Mouse (Mus musculus) spleen, adult 2 months (tissue): ENCODE data around the gene Senp3. TPM values are rescaled to one million over a fixed set of nuclear protein-coding genes. Genes with fewer than 3 reads are reported as not detected.

Experiments used
- DNase-seq, 2 experiments: peaks; one replicate each; pipeline versions ENCODE4 v3.0.0 to v3.0.0-alpha.2; 2012 to 2021; ENCODE audit warnings: low spot score in 2 of 2, low read depth in 1 of 2
- H3K27ac ChIP-seq: fragments of 200-500 bp; 2 replicates; pipeline ENCODE4 v1.5.1; 2012; ENCODE audit warnings: low read length, inconsistent platforms; ENCODE audit not compliant: insufficient read depth
- H3K27me3 ChIP-seq: fragments of 200-500 bp; 2 replicates; pipeline ENCODE4 v1.6.1; 2012; ENCODE audit warnings: mild to moderate bottlenecking, moderate library complexity, low read length, inconsistent platforms; ENCODE audit not compliant: control insufficient read depth, insufficient read depth
- H3K36me3 ChIP-seq: fragments of 200-500 bp; 2 replicates; pipeline ENCODE4 v1.6.1; 2012; ENCODE audit warnings: mild to moderate bottlenecking, low read length, inconsistent platforms; ENCODE audit not compliant: control insufficient read depth, insufficient read depth
- H3K4me1 ChIP-seq: fragments of 200-500 bp; 2 replicates; pipeline ENCODE4 v1.6.1; 2011; ENCODE audit warnings: inconsistent platforms; ENCODE audit not compliant: control insufficient read depth, insufficient read depth, insufficient read length
- H3K4me3 ChIP-seq: fragments of 200-500 bp; 2 replicates; pipeline ENCODE4 v1.5.1; 2011; ENCODE audit warnings: mild to moderate bottlenecking, inconsistent platforms; ENCODE audit not compliant: insufficient read depth, insufficient read length; ENCODE audit errors: extremely low read depth
- CTCF ChIP-seq: fragments of 200-500 bp; IDR thresholded peaks from 2 replicates; pipeline ENCODE4 v1.5.1; 2011; ENCODE audit warnings: mild to moderate bottlenecking, inconsistent platforms; ENCODE audit not compliant: insufficient read depth, insufficient read length, insufficient replicate concordance; ENCODE audit errors: extremely low read depth
- POLR2A ChIP-seq: fragments of 200-500 bp; IDR thresholded peaks from 2 replicates; pipeline ENCODE4 v1.6.1; 2011; ENCODE audit warnings: low read depth, low read length, inconsistent platforms
- WGBS: fragments of 180-500 bp; shearing (Covaris S2); methylation state at CpG from one replicate; pipeline ENCODE4 v1.1.7; 2018; 5-methylcytosine and 5-hydroxymethylcytosine counted together
- polyA plus RNA-seq: library from polyadenylated mRNA; depleted of rRNA; stranded (reverse); fragments of >200 nt; gene quantifications from 2 replicates; pipeline ENCODE4 v1.2.3, GENCODE M21; 2012

Senp3 gene
- polyA plus RNA-seq, 1 experiment = 32.6 TPM

DNA sequence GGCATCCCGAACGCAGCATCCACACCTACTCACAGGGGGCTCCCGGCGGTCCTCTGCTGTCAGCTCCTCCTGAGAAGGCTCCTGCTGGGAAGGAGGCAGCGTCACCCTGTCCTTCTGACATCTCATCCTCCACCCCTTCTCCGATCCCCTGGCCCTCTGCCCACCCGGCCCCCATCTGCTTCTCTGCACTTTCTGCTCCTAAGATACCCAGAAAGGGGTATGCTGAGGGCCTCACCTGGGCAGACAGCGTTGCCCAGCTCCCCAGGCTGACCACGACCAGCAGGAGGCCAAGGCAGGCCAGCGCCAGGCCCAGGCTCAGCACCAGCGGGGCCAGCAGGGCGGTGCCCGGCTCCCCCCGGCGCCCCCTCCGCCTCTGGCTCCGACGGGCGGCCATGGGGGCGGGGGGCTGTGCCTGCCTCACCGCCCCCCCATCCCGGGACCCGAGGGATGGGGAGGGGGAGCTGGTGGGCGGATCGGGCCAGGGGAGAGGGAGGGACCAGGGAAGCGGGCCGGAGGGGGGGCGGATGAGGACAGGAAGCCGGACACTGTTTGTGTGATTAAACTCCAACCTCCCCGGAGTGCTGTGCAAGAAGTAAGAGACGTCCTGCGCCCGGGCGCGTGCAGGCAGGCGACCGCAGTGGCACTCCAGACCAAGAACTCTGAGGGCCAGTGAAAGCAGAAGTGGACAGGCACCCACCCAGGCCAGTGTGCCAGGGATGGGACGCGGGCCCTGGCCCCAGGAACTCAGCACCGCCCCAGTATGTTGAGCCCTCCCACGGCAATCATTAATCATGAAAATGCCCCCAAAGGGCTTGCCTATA lies 13.7 kb upstream of the Senp3 start, which contains the start of the genes Tnfsf12 and Tnfsfm13:
Gene Tnfsf12 (minus strand): TSS at position 489 of the 821 bp plus-strand sequence.
Gene Tnfsfm13 (minus strand): TSS at position 738 of the 821 bp plus-strand sequence.
- Histone ChIP-seq H3K36me3 (no peaks in the 10 kb centered on the region), H3K4me3 (peak within 1 kb of the TSS; percentile 46), H3K4me1 (peaks cover 3% of the 10 kb centered on the region), H3K27me3 (peaks cover 7% of the 10 kb centered on the region), H3K27ac (peak within 1 kb of the TSS; percentile 85)
- 15% methylated on average over 40 of the region's 41 CpGs for WGBS
- DNase-seq = no peak
- TF ChIP-seq CTCF = no peak
- no peak for TF ChIP-seq POLR2A

DNA sequence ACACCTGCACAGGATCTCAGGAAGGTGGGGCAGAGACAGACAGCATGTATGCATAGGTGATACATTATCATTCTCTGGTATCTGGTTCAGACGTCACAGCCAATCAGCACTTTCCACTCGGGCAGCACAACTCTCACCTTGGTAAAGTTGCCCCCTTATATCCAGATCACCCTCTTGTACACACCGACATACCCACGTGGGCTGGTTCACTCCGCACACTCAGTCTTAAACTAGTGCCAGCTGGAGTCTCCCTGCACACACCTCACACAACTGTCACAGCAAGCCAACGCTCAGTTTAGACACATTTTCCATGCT lies 13.1 kb upstream of the Senp3 start:
- H3K27me3 ChIP-seq = peaks cover 7% of the 10 kb centered on the region
- H3K27ac ChIP-seq = peak overlapping the region; percentile 85
- DNase-seq = no peak
- 79% methylated on average over 6 of the region's 6 CpGs for WGBS
- peak overlapping the region; percentile 46 for H3K4me3 ChIP-seq
- H3K4me1 ChIP-seq = peaks cover 3% of the 10 kb centered on the region
- TF ChIP-seq CTCF (no peak), POLR2A (no peak)
- no peaks in the 10 kb centered on the region for H3K36me3 ChIP-seq

DNA sequence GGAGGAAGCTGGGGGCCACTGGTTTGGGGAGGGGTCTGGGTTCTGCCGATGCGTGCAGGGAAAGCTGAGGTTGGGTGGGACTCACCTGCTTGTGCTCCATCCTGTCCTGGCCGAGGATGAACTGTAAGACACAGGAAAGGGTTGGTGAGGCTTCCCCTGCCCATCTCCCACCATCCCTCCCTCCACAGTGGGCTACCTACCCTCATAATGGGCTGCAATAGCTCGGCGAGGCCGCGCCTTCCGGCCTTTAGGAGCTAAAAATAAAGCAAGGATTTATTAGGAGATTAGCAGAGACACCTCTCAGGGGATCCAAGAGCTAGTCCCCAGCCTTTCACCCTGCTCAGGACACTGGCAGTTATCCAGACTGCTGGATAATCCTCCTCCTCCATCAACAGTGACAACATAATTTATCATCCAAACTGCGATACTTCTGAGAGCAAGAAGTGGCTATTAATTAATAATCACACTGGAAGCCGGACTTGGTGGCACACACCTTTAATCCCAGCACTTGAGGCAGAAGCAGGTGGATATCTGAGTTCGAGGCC lies 11.6 kb upstream of the Senp3 start:
- H3K4me1 ChIP-seq = peaks cover 3% of the 10 kb centered on the region
- TF ChIP-seq POLR2A (no peak), CTCF (no peak)
- no peak overlapping the region for H3K4me3 ChIP-seq
- no peak for DNase-seq
- H3K27me3 ChIP-seq = peaks cover 7% of the 10 kb centered on the region
- no peaks in the 10 kb centered on the region for H3K36me3 ChIP-seq
- WGBS = 58% methylated on average over 11 of the region's 11 CpGs
- H3K27ac ChIP-seq = no peak overlapping the region

DNA sequence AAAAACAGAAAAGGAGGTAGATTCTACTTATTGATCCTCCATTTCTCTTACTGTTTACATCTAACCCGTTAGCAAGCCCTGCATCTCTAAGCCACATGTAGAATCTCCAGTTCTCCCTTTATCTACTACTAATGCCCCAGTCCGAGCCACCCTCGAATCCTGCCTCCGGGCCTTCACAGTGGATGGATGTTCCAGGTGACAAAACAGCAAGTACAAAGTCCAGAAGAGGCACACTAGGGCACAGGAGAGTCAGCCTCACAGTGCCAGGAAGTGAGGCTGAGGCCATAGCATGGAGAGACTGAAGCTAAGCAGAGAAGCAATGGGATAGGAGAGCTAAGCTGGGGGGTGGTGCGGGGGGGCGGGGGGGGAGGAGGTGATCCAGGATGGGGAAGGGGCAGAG lies 11.0 kb upstream of the Senp3 start:
- DNase-seq = no peak
- Histone ChIP-seq H3K36me3 (no peaks in the 10 kb centered on the region), H3K4me3 (no peak overlapping the region), H3K4me1 (peaks cover 3% of the 10 kb centered on the region), H3K27ac (no peak overlapping the region), H3K27me3 (peaks cover 7% of the 10 kb centered on the region)
- TF ChIP-seq POLR2A (no peak), CTCF (no peak)
- WGBS = 92% methylated on average over 6 of the region's 6 CpGs

DNA sequence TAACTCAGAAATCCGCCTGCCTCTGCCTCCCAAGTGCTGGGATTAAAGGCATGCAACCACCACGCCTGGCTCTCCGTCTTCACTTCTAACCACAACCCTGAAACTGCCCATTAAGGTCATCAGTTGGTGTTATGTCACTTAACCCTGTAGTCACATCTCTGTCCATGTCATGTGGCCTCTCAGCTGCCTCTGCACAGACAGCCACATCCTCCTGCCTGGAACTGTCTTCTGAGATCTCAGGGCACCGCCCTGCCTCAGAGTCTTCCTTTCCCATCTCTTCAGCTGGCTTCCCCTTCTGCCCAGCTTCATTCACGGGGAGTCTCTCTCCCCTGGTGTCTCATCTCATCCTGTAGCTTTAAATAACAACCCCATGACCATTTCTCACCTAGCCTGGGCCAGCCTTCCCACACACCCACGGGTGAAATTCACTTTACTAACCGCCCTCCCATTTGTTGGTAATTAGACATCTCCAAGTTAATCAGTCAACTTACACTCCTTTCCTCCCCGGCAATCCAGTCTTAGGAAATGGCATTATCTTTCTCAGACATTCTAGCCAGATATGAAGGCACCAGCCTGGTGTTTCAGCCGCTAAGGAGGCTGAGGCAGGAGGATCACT lies 10.4 kb upstream of the Senp3 start:
- no peak for DNase-seq
- Histone ChIP-seq H3K27me3 (peaks cover 7% of the 10 kb centered on the region), H3K4me1 (peaks cover 3% of the 10 kb centered on the region), H3K27ac (no peak overlapping the region), H3K36me3 (no peaks in the 10 kb centered on the region), H3K4me3 (no peak overlapping the region)
- TF ChIP-seq CTCF (no peak), POLR2A (no peak)
- 59% methylated on average over 9 of the region's 9 CpGs for WGBS

DNA sequence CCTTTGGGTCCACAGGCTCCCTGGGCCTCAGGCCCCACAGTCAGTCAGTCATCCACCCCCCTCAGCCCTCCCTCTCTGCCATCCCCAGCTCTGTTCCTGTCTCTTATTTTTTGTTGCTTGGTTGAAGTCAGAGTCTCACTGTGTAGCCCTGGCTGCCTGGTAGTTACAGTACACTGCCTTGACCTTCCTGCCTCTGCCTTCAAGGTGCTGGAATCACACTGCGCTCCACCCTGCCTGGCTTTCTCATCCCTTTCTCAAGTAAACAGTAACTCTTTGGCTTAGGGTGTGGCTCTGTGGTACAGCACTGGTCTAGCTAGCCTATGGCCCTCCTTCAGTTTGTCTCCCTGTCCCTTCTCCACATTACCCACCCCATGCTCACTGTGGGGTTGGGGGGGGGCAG lies 8.0 kb upstream of the Senp3 start:
- WGBS = 96% methylated on average over 1 of the region's 1 CpGs
- H3K27ac ChIP-seq = 0 out of 2 replicates have a peak overlapping the region, but pooled peaks have one; percentile 53
- H3K27me3 ChIP-seq = no peaks in the 10 kb centered on the region
- H3K4me3 ChIP-seq = no peak overlapping the region
- DNase-seq = no peak
- H3K4me1 ChIP-seq = no peaks in the 10 kb centered on the region
- no peak for TF ChIP-seq CTCF
- TF ChIP-seq POLR2A = no peak
- H3K36me3 ChIP-seq = no peaks in the 10 kb centered on the region

GRCm38 (mm10) chr11:69687061-69687460 lies 5.2 kb upstream of the Senp3 start:
- Histone ChIP-seq H3K4me1 (no peaks in the 10 kb centered on the region), H3K27ac (no peak overlapping the region), H3K27me3 (no peaks in the 10 kb centered on the region), H3K36me3 (no peaks in the 10 kb centered on the region), H3K4me3 (no peak overlapping the region)
- DNase-seq = no peak
- 90% methylated on average over 5 of the region's 5 CpGs for WGBS
- TF ChIP-seq CTCF (no peak), POLR2A (no peak)
